Mouse (Mus musculus) limb, embryonic 12.5 days (tissue): ENCODE measurements at regions not wholly inside any gene's neighbourhood (a gene's known extent, or its start where the extent isn't known, plus 50 kb on each side); places are given as distances from the start of the nearest gene placed in this dataset.

Source experiments
- ATAC-seq: fragments of 200-750 bp; cut with Nextera tagmentation; 2 replicates; pipeline ENCODE4 v1.8.0; 2017; ENCODE audit warnings: low read depth, moderate TSS enrichment; ENCODE audit not compliant: insufficient number of reproducible peaks, insufficient read depth, low FRiP score, low TSS enrichment
- H3K27ac ChIP-seq: fragments of 300-500 bp; sonication (generic); 2 replicates; pipeline ENCODE4 v1.5.1; 2016; ENCODE audit warnings: mild to moderate bottlenecking, moderate library complexity
- H3K27me3 ChIP-seq: fragments of 300-500 bp; sonication (generic); 2 replicates; pipeline ENCODE4 v1.6.1; 2016; ENCODE audit warnings: mild to moderate bottlenecking, moderate library complexity
- H3K36me3 ChIP-seq: fragments of 300-500 bp; sonication (generic); 2 replicates; pipeline ENCODE4 v1.6.1; 2016; ENCODE audit warnings: mild to moderate bottlenecking, moderate library complexity
- H3K4me1 ChIP-seq: fragments of 300-500 bp; sonication (generic); replicated peaks from 2 replicates; pipeline ENCODE4 v1.6.1; 2016
- H3K4me2 ChIP-seq: fragments of 300-500 bp; sonication (generic); 2 replicates; pipeline ENCODE4 v1.6.1; 2016; ENCODE audit warnings: mild to moderate bottlenecking, moderate library complexity
- H3K4me3 ChIP-seq: fragments of 300-500 bp; sonication (generic); replicated peaks from 2 replicates; pipeline ENCODE4 v1.5.1; 2016; ENCODE audit warnings: mild to moderate bottlenecking
- H3K9ac ChIP-seq: fragments of 300-500 bp; sonication (generic); replicated peaks from 2 replicates; pipeline ENCODE4 v1.6.1; 2016; ENCODE audit warnings: mild to moderate bottlenecking, moderate library complexity
- H3K9me3 ChIP-seq: fragments of 300-500 bp; sonication (generic); 2 replicates; pipeline ENCODE4 v1.6.1; 2016; ENCODE audit warnings: mild to moderate bottlenecking, moderate library complexity
- WGBS: fragments of 180-500 bp; shearing (Covaris S2); methylation state at CpG from one replicate; pipeline ENCODE4 v1.1.7; 2016; 5-methylcytosine and 5-hydroxymethylcytosine counted together

GRCm38 (mm10) chr6:31109604-31110003 is 150.7 kb upstream of the Klf14 start:
- 91% methylated on average over 4 of the region's 4 CpGs for WGBS
- peaks cover 10% of the 10 kb centered on the region; the same call in 1 of the 2 replicates for H3K4me1 ChIP-seq

GRCm38 (mm10) chr6:31112293-31113077 is 153.6 kb upstream of the Klf14 start:
- Histone ChIP-seq H3K9ac (no peak overlapping the region), H3K27me3 (no peaks in the 10 kb centered on the region), H3K4me1 (peaks cover 18% of the 10 kb centered on the region), H3K27ac (no peak overlapping the region), H3K36me3 (no peaks in the 10 kb centered on the region), H3K4me3 (no peak overlapping the region), H3K9me3 (peaks cover 9% of the 10 kb centered on the region), H3K4me2 (no peak overlapping the region)
- no peak for ATAC-seq
- WGBS, result 88% methylated on average over 13 of the region's 13 CpGs

More at GRCm38 (mm10) chr6:31109604-31110003, 150.7 kb upstream of the Klf14 start:
- no peak overlapping the region for H3K27ac ChIP-seq
- peaks cover 9% of the 10 kb centered on the region for H3K9me3 ChIP-seq
- no peak overlapping the region for H3K9ac ChIP-seq
- ATAC-seq, result no peak
- no peaks in the 10 kb centered on the region for H3K36me3 ChIP-seq
- H3K27me3 ChIP-seq, result no peaks in the 10 kb centered on the region
- H3K4me3 ChIP-seq, result no peak overlapping the region
- no peak overlapping the region for H3K4me2 ChIP-seq

GRCm38 (mm10) chr6:31113558-31114326 is 154.9 kb upstream of the Klf14 start:
- Histone ChIP-seq H3K4me1 (peaks cover 11% of the 10 kb centered on the region), H3K9ac (no peak overlapping the region), H3K27me3 (no peaks in the 10 kb centered on the region), H3K4me2 (no peak overlapping the region), H3K36me3 (no peaks in the 10 kb centered on the region), H3K9me3 (peaks cover 9% of the 10 kb centered on the region), H3K4me3 (no peak overlapping the region), H3K27ac (no peak overlapping the region)
- no peak for ATAC-seq
- 87% methylated on average over 21 of the region's 21 CpGs for WGBS

GRCm38 (mm10) chr6:31114336-31115335 is 155.8 kb upstream of the Klf14 start:
- no peaks in the 10 kb centered on the region for H3K27me3 ChIP-seq
- no peak for ATAC-seq
- no peak overlapping the region for H3K9ac ChIP-seq
- H3K4me3 ChIP-seq, result no peak overlapping the region
- H3K27ac ChIP-seq, result no peak overlapping the region
- no peak overlapping the region for H3K4me2 ChIP-seq
- no peaks in the 10 kb centered on the region for H3K36me3 ChIP-seq
- WGBS, result 68% methylated on average over 19 of the region's 19 CpGs
- H3K4me1 ChIP-seq, result peaks cover 11% of the 10 kb centered on the region
- peaks cover under 1% of the 10 kb centered on the region; the same call in 1 of the 2 replicates for H3K9me3 ChIP-seq

- 84% methylated on average over 4 of the region's 4 CpGs for WGBS
- H3K27ac ChIP-seq, result no peak overlapping the region
- H3K9ac ChIP-seq, result no peak overlapping the region
- H3K4me3 ChIP-seq, result no peak overlapping the region
- H3K9me3 ChIP-seq, result no peaks in the 10 kb centered on the region
- no peaks in the 10 kb centered on the region for H3K36me3 ChIP-seq
- no peaks in the 10 kb centered on the region for H3K27me3 ChIP-seq
- no peak for ATAC-seq
- peaks cover 11% of the 10 kb centered on the region for H3K4me1 ChIP-seq
- no peak overlapping the region for H3K4me2 ChIP-seq
Measured at GRCm38 (mm10) chr6:31115566-31115965, 156.7 kb upstream of the Klf14 start.

GRCm38 (mm10) chr6:31116365-31116764 is 157.5 kb upstream of the Klf14 start:
- 76% methylated on average over 6 of the region's 6 CpGs for WGBS
- no peaks in the 10 kb centered on the region for H3K36me3 ChIP-seq
- H3K27me3 ChIP-seq, result no peaks in the 10 kb centered on the region
- no peak for ATAC-seq
- H3K9me3 ChIP-seq, result no peaks in the 10 kb centered on the region
- H3K4me2 ChIP-seq, result no peak overlapping the region
- H3K4me1 ChIP-seq, result peaks cover 11% of the 10 kb centered on the region
- no peak overlapping the region for H3K9ac ChIP-seq
- 0 out of 2 replicates have a peak overlapping the region, but pooled peaks have one; percentile 5 for H3K27ac ChIP-seq
- H3K4me3 ChIP-seq, result no peak overlapping the region

GRCm38 (mm10) chr6:31117666-31118065 is 158.8 kb upstream of the Klf14 start:
- Histone ChIP-seq H3K4me2 (no peak overlapping the region), H3K27me3 (no peaks in the 10 kb centered on the region), H3K4me1 (peaks cover 11% of the 10 kb centered on the region), H3K27ac (no peak overlapping the region), H3K36me3 (no peaks in the 10 kb centered on the region), H3K9ac (no peak overlapping the region), H3K9me3 (no peaks in the 10 kb centered on the region), H3K4me3 (no peak overlapping the region)
- WGBS, result 90% methylated on average over 12 of the region's 12 CpGs
- no peak for ATAC-seq

- Histone ChIP-seq H3K4me2 (no peak overlapping the region), H3K27me3 (no peaks in the 10 kb centered on the region), H3K36me3 (no peaks in the 10 kb centered on the region), H3K4me3 (no peak overlapping the region), H3K4me1 (0 out of 2 replicates have a peak, but pooled peaks cover 6% of the 10 kb centered on the region), H3K9me3 (no peaks in the 10 kb centered on the region), H3K27ac (no peak overlapping the region), H3K9ac (no peak overlapping the region)
- 69% methylated on average over 8 of the region's 8 CpGs for WGBS
- ATAC-seq, result no peak
Measured at GRCm38 (mm10) chr6:31121008-31121407, 162.1 kb upstream of the Klf14 start.

- H3K27ac ChIP-seq, result no peak overlapping the region
- 89% methylated on average over 5 of the region's 5 CpGs for WGBS
- H3K9me3 ChIP-seq, result no peaks in the 10 kb centered on the region
- H3K36me3 ChIP-seq, result no peaks in the 10 kb centered on the region
- H3K4me2 ChIP-seq, result no peak overlapping the region
- H3K9ac ChIP-seq, result no peak overlapping the region
- H3K4me1 ChIP-seq, result 0 out of 2 replicates have a peak, but pooled peaks cover 5% of the 10 kb centered on the region
- ATAC-seq, result no peak
- H3K4me3 ChIP-seq, result no peak overlapping the region
- no peaks in the 10 kb centered on the region for H3K27me3 ChIP-seq
Measured at GRCm38 (mm10) chr6:31122895-31123294, 164.0 kb upstream of the Klf14 start.

GRCm38 (mm10) chr6:31123342-31123990 is 164.6 kb upstream of the Klf14 start:
- Histone ChIP-seq H3K9me3 (no peaks in the 10 kb centered on the region), H3K36me3 (no peaks in the 10 kb centered on the region), H3K4me1 (0 out of 2 replicates have a peak, but pooled peaks cover 5% of the 10 kb centered on the region), H3K27me3 (no peaks in the 10 kb centered on the region), H3K9ac (no peak overlapping the region), H3K4me2 (no peak overlapping the region), H3K27ac (no peak overlapping the region), H3K4me3 (no peak overlapping the region)
- no peak for ATAC-seq
- 80% methylated on average over 4 of the region's 4 CpGs for WGBS
